Mouse (Mus musculus) forelimb bud, embryonic 11.5 days (tissue): ENCODE results near the gene Wnt7a.

ENCODE experiments used
- DNase-seq: peaks from one replicate; pipeline ENCODE4 v3.0.0-alpha.2; 2012; ENCODE audit warnings: low read depth, low spot score

Gene Wnt7a

DNA sequence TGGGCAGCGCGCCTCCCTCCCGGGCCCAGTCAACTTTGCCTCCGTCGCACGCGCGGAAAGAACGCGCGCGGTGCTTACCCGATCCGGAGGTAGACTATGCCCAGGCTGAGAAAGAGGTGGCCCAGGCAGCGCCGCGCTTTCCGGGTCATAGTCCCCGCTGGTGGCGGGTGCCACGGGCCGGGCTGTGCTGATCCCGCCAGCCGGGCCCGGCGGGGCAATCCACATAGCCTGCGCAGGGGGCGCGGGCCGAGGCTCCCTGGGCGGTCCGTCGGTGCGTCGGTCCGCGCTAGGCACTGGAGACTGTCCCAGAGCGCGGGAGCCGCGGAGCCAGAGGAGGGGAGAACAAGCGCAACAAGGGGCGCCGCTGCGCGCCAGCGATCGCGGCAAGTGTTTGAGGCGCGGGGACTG lies at the start of gene Wnt7a:
TSS of gene Wnt7a (minus strand) at position 403 of the 408 bp plus-strand sequence.
- DNase-seq, result no peak

DNA sequence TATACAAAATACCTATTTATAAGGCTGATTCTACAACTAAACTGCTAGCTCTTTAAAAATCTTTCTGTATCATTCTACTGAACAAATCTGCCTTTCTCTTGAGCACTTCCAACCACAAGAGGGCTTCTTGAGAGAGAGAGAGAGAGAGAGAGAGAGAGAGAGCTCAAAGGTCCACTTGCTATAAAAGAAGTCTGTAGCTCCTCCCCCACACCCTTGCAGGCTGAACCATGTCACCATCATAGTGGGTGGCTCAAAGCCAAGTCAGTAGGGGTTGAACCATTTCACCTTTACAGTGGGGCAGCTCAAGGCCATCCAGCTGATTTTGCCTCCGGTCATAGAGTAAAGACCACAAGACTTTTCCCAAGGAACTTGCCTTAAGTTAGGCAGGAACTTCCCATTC lies 48.3 kb upstream of the Wnt7a start:
- no peak for DNase-seq

DNA sequence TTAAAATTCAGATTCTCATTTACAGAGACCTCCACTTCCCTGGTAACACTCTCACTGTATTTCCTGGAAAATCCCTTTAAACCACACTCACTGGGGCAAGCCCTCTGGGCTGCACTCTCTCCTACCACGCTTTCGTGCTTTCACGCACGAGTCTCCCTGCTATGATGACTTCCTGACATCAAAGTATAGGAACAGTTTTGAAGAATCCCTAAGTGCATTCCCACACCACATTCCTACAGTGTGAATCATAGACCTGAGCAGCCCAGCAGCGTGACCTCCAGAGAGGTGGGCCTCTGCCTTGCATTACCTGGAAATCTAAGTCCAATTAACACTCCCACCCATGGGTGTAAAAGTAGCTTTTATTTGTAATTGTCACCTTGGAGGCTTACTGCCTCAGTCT lies 43.4 kb upstream of the Wnt7a start:
- DNase-seq, result no peak

DNA sequence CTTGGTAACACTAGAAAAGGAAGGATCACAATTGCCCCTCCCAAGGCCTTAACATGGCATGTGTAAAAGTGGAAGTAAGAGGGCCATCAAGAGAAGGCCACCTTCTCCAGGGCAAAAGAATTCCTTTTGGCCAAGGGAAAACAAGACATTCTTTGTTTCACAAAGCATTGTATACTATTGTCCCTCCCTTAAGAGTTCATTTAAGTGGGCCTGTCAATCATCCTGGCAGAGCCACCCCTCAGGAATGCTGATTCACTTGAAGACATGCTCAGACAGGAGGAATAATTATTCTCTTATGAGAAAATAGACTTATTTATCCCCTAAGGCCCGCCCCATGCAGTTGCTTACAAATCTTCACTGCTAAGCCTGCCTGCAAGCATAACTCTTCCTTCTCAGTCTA lies 40.9 kb upstream of the Wnt7a start:
- no peak for DNase-seq

DNA sequence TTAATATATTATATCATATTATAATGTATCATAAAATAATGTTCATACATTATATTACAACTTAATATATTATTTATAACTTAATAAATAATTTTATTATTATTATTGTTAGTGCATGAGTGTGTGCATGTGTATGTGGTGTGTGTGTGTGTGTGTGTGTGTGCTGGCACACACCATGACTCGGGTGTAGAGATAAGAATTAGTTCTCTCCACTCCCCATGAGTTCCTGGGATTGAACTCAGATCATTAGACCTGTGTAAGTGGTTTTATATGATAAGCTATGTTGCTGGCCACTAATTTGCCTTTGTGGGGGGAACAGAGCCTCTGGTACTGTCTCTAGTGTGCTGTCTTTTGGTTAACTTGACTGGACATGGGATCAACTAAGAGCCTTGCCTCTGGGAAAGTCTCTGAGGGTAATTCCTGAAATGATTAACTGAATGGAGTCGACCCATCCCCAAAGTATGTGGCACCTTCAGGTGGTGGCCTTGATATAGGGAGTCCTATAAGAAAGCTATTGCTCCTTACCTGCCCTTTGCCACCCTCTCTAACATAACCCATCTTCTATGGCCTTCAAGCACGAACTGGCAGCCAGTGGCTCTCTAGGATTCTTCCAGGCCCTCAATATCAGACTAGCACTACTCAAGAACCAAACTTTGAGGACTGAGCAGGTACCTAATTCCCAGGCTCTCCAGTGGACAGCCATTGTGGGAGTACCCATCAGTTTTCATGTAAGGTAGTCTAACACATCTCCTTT lies 38.5 kb upstream of the Wnt7a start:
- no peak for DNase-seq

DNA sequence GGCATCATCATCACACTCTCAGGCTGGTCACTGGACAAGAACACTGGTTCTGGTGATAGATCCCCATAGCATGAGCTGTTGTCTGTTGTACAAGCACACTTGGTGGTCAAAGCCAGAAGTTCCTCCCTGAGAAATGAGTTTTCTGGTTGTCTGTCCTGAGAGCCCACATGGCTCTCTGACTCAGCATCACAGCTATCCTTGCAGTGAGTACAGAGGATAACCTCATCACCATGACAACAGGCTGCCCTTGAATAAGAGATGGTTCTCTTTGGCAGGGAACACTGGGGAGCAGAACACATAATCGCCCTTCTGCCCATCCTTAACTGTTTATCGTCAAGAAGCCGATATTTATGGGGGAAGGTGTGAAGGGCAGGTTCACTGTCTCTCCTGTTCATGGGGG lies 34.2 kb upstream of the Wnt7a start:
- no peak for DNase-seq

DNA sequence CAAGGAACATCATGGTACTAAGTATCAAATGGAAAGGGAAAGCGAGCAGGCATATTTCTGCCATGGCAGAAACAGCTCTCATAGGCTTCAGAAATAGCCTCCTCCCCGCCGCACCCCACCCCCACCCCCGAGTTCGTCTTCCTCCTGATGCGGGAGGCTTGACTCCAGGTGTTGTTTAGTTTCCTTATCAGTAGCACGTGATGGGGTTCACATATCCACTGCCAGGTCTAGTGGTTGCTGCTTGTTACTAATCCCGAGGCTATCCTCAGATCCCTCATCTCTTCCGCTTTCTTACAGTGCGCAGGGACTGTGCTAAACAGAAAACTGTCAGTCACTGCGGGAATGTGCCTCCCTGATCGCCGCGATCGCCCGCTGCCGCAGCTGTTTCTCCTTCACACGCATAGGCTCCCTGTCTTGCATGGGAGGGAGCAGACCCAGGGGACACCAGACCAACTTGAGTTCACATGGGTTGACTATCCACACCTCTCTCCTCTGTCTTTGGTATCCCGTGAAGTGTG lies 30.0 kb upstream of the Wnt7a start:
- DNase-seq, result no peak

DNA sequence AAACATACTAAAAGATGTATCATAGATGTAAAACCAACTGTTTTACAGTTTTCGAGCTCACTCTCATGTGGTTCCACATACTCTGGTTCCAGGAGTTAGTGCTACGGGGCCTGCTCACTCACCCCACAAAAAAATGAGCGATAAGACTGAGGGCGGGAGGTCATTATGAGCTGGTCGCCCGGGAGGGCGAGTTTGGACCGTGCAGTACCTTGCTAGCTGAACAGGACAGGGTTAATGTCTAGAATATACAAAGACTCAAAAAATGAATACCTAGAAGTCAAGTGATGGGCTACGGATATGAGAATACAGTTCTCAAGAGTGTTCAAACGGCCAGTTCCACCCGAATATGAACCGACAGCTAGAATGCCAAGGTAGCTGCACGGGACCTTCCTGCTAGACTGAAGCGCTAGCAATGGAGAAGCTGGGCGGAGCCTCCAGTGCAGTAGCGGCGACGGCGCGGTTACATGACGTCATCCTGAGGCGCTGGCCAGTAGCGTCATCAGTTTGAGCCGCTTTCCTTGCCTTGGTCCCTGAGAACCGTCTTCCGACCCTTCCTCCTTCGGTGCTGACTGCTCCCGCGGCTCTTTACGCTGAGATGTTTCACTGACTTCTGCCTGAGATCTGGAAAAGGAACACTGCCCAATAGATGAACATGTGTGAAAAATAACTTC lies 29.4 kb upstream of the Wnt7a start:
- peak; percentile 96 for DNase-seq

DNA sequence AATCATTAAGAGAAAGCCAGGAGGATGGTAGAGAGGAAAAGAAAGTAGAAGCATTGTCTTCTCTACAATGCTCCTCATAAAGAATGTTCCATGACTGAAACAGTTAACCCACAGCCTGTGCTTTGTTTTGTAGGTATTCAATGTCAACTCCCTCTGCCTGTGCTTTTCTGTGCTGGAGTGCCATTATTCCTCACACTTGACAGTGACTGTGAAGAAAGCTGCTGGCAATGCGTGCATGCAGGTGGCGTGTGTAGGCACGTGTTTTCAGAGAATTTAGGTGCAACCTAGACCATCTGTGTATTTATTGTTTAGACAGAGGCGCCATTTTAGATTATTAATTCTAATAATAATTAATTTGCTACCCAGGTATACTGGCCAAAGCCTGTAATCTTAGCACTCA lies 13.0 kb upstream of the Wnt7a start:
- DNase-seq, result no peak

DNA sequence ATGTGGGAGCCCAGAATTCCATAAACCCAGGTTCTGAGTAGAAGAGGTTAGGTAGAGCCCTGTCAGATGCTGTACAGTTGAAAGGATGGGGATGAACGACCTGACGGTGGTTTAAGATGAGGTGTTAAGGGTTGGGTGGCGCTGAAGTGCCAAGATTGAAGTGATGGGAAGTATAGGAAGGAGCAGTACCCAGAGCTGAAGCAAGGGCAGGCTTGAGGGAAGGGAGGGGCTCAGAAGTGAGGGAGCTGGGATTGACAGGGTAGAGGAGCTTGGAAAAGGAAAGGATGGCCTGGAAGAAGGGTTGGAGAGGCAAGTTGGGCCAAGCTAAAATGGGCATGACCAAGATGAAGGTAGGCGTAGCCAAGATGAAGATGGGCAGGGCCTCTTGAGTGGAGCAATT lies 10.5 kb upstream of the Wnt7a start:
- DNase-seq, result no peak

DNA sequence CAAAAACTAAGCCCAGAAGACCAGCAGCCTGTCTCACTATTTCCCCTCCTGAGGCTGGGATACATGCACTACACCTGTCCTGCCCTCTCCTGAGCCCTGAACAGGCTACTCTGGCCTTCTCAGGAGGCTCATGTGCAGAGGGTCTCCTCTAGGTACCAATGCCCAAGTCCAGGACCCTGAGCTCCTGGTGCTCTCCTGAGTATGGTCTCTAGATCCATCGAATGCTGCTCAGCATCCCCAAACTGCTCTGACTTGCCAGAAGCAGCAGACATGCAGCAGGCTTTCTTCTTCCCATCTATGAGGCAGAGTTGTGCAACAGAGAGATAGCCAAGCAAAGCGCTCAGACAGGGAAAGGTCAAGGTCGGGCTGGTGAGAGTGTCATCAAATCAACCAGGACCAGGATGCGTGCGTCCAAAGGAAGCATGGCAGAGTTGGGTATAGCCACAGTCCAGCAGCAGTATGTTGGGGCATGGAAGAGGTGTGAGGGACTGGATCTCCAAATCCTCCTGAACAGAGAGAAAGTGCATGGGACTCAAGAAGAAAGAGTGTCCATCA lies 6.2 kb upstream of the Wnt7a start:
- no peak for DNase-seq

DNA sequence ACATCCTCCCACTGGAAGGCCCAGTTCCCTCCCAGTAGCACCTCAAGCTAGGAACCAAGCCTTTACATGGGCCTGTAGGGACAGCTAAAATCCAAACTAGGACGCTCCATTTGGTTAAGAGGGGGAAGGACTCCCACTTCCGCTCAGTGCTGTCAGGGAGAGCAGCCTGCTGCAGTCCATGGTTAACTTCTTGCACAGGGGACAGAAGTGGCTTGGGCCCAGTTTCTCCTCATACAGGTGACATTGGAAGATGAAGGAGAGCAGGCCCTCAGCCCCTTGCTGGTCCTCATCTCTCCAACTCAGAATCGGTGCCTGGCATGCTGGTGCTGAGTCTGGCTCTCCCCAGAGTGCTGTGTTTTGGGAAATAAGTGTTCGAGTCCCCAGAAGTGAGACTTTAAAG lies 5.0 kb upstream of the Wnt7a start:
- no peak for DNase-seq

DNA sequence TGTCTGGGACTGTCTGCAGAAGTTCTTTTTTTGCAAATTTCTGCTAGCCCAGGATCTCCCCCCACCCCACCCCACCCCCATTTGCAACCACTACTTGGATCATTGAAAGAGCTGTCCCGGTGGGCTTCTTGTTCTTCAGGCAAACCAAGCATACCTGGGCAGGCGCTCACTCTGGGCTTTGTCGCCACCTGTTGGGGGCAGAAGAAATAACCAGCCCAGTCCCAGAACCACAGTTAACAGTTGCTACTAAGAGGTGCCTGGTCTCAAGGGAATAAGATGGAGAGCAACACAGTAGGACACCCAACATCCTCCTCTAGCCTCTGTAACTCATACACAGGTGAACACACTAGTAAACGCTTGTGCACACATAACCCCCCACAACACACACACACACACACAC lies 3.7 kb upstream of the Wnt7a start:
- DNase-seq, result peak; percentile 57

DNA sequence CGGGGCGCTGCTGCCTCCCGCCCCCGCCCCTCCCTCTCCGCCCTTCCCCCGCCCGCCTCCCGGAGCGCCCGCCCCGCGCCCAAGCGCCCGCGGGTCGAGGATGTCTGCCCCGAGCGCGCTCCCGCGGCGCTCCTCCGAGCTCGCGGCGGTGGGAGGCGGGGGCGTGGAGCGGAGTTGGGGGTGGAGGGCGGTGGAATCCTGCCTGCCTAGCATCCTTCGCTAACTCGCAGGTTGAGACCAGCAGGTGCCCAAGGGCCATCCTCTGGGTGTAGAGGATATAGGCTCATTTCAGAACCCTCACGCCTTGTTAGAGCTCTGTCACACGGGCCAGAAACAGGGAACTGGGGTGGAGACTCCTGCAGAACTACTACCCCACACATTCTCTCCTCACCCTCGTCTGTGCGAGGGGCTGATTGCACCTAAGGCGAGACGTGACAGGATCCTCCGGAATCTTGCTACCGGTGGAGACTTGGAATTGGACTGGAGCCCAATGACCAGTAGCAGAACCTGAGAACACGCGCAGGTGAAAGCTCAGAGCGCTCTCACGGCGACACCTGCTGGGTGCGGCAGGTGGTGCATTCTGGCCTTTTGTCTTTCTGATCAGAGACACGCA lies 312 bp upstream of the Wnt7a start:
- peak; percentile 57 for DNase-seq

DNA sequence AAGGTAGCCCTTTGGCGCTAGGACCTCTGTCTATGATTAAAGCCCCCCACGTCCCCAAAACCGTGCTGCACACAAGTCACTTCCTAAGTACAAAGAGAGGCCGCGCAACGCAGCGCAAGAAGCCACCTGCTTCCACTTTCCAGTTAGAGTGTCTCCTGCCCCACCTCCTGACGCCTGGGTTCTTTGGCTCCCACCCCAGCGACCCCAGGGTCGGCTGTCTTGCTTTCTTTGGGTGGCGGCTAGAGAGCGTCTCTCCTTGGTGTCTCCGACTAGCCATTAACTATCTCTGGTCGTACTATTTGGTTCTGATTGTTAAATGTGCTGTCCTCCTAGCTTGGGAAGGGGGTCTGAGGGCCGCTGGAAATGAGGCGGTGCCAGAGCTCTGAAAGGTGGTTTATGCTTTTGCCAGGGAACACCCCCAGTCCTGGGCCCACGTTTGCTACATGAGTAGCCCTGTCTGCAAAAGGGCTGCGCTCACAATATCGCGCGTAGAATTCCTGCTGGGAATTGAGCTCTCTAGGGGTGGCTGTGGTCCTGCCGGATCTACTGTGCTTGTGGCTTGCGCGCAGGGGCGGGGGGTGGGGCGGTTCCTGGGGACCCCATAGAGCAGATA lies 889 bp downstream of the Wnt7a start:
- no peak for DNase-seq

DNA sequence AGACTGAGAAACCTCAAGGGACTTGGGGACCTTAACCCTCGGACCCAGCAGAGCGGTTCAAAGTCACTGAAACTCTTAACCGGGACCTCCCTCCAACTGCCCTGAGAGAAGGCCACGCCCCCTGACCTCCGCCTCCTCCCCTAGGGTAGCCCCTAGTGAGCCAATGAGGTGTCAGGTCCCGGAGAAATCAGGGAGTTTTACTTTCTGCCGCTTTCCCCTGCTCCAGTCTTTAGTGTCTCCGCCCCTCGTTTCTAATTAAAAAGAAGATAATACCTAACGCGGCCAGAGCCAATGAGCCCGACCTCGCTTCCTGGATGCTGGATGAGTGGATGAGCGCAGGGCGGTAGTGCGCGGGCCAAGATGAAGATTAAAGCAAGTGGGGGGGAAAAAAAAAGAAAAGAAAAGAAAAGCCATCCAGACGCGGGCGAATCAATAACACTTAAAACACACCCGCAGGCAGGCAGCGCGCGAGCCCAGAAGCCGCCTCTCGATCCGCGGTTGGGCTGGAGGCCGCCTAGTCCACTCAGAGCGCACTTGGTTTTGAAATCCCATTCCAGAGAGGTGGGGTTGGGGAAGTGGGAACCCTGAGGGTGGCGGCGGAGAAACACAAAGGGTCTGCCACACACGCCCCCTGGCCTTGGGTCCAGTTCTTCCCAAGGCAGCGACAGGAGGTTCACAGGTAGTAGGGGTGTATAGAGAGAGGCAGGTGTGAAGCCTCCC lies 1.6 kb downstream of the Wnt7a start:
- peak; percentile 43 for DNase-seq

DNA sequence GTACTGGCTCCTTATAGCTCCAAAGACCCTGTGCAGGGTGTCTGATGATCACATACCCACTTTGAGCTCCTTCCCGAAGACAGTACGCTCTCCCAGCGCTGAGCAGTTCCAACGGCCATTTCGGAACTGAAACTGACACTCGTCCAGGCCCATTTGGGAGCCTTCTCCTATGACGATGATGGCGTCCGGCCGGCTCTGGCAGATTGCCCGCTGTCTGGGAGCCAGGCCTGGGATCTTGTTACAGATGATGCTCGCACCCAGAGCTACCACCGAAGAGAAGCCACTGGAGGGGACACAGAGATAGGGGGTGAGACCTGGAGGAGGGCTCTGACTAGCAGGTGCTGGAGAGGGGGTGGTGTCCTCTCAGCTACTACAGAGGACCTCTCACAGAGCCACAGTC lies 2.5 kb downstream of the Wnt7a start:
- no peak for DNase-seq

DNA sequence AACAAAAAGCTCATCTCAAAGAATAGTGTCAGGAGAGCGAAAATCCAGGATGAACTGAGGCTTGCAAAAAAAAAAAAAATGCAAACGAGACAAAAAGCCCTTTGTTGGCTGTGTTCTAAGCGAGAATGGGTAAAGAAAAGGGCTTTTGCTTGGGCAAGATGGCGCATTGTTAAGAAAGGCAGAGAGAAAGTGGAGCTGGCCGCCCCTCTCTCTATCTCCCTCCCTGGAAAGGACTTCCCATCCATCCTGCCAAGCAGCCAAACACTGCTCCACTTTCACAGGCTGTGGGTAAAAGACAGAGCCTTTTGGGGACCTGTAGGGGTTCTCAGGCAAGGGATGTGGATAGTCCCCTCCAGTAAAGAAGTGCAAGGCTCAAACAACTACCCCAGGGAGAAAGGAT lies 9.6 kb downstream of the Wnt7a start:
- DNase-seq, result no peak

DNA sequence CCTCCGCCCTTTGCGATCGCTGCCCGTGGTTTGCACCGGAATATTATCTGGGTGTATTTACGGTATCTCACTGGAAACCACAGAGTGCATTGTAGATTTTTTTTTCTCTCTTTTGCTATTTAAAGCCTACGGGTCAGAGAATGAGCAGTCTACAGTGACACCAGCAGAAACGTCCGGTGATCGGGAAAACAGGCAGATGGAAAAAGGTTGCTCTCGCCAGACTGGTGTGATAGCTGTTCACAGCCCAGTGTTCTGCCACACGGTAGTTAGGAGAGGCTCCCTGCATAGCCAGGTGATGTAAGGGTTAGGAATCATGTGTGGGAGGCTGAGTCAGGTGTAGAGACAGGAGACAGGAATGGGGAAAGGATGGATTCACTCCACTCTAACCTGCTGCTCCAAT lies 10.6 kb downstream of the Wnt7a start:
- no peak for DNase-seq

DNA sequence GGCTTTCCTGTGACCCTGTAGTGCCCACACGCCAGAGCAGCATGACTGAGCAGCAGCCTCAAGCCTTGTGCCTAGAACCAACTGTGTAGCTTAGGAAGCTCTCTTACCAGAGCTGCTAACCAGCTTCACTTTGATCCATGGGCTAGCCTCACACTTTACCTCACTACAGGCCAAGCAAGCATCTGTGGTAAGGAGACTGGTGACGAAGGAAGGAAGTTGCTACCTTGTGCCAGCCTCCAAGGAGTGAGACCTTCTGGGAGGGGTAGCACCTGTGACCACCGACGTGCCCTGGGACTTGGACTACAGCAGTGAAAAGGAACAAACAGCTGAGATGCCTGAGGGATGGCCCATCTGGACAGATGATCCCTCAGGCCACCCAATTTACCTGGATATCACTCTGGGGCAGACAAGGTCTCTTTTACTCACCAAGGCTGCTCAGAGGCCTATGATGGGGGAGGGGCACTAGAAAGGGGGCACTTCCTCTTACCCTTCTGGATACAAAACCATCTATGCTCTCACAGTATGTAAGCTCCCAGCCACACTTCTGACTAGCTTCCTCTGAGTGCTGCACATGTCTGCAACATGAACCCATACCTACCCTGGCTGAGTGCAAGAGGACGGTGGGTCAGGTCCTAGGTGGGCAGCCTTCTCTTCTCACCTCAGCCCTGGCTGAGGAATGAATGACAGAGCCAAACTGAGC lies 18.5 kb downstream of the Wnt7a start:
- DNase-seq, result no peak

DNA sequence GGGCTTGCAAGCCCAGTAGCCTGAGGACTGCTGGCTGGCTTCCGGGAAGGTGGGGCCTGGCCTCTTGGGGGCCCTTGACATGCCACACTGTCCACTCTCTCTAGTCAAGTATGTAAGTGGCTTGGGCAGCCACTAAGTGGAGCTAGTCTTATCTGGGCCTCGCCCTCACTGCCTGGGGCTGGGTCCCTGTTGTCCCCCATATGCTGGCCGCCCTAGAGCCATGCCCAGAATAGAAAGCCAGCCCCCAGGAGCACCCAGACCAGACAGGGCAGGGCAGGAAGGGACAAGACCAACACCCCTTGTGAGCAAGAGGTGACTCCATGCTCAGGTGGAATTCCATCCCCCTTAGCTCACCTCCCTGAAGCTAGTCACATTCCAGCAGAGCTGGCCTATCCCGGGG lies 22.0 kb downstream of the Wnt7a start:
- DNase-seq, result no peak
